Mouse (Mus musculus) ES-Bruce4 (cell line): ENCODE data around the gene Rufy2.

Experiments
- CTCF ChIP-seq: IDR thresholded peaks from one replicate; pipeline ENCODE4 v1.8.1; 2011; ENCODE audit warnings: low read depth, low read length
- POLR2A ChIP-seq: IDR thresholded peaks from one replicate; pipeline ENCODE4 v1.8.1; 2011; ENCODE audit warnings: low read length; ENCODE audit not compliant: insufficient read depth

DNA sequence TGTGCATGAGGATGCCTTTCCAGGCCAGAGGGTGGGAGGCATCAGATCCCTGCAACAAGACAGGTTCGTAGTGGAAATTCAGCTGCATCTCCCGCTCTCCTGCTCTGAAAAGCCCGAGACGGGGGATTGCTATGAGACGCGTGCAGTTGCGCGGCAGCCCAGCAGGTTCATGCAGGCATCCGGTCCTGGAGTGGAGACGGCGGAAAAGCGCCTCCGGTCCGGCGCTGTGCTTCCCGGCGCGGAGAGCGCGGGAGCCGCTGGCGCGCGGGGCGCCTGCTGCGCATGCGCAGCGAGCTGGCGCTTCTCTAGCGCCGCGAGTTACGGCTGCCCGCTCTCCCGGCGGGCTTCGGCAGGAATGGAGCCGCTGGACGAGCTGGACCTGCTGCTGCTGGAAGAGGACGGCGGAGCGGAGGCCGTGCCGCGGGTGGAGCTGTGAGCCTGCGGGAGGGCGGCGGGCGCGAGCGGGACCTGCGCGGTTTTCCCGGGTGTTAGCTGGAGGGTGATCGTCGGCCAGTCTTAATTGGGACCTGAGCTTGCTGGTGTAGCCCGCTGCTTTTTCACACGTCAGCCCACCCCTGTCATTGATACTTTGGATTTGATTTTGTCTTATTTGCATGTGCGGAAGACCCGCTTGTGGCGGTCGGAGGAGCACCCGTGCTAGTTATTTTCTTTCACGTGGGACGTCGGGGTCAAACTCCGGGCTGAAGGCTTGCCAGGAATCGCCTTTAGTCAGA is 33.1 kb upstream of the Rufy2 start, which contains the start of gene Dna2:
- TF ChIP-seq CTCF (no peak), POLR2A (peak; percentile 11)
